Mouse (Mus musculus) stomach, embryonic 15.5 days (tissue): ENCODE measurements around the gene Grid2. TPM values are rescaled to one million over a fixed set of nuclear protein-coding genes. Genes with fewer than 3 reads are reported as not detected.

Experiments used
- ATAC-seq: fragments of 200-750 bp; cut with Nextera tagmentation; 2 replicates; pipeline ENCODE4 v1.8.0; 2017; ENCODE audit warnings: low read depth, moderate number of reproducible peaks, moderate TSS enrichment; ENCODE audit not compliant: insufficient read depth, low FRiP score
- H3K27ac ChIP-seq: fragments of 300-500 bp; sonication (generic); 2 replicates; pipeline ENCODE4 v1.5.1; 2015; ENCODE audit warnings: mild to moderate bottlenecking, inconsistent platforms
- H3K27me3 ChIP-seq: fragments of 300-500 bp; sonication (generic); replicated peaks from 2 replicates; pipeline ENCODE4 v1.6.1; 2015; ENCODE audit warnings: inconsistent platforms
- H3K36me3 ChIP-seq: fragments of 300-500 bp; sonication (generic); 2 replicates; pipeline ENCODE4 v1.6.1; 2015; ENCODE audit warnings: inconsistent platforms
- H3K4me1 ChIP-seq: fragments of 300-500 bp; sonication (generic); 2 replicates; pipeline ENCODE4 v1.6.1; 2015; ENCODE audit warnings: inconsistent platforms
- H3K4me2 ChIP-seq: fragments of 300-500 bp; sonication (generic); 2 replicates; pipeline ENCODE4 v1.6.1; 2015; ENCODE audit warnings: mild to moderate bottlenecking, inconsistent platforms
- H3K4me3 ChIP-seq: fragments of 300-500 bp; sonication (generic); replicated peaks from 2 replicates; pipeline ENCODE4 v1.5.1; 2015; ENCODE audit warnings: inconsistent platforms
- H3K9ac ChIP-seq: fragments of 300-500 bp; sonication (generic); 2 replicates; pipeline ENCODE4 v1.6.1; 2015; ENCODE audit warnings: inconsistent platforms
- H3K9me3 ChIP-seq: fragments of 300-500 bp; sonication (generic); 2 replicates; pipeline ENCODE4 v1.6.1; 2016; ENCODE audit warnings: inconsistent platforms
- WGBS: fragments of 180-500 bp; shearing (Covaris S2); methylation state at CpG from one replicate; pipeline ENCODE4 v1.1.7; 2015; 5-methylcytosine and 5-hydroxymethylcytosine counted together
- polyA plus RNA-seq: library from polyadenylated mRNA; unstranded; fragments of >200 nt; fragmentation: Nextera tagmentation; extraction: Ambion mirVana; gene quantifications from 2 replicates; pipeline ENCODE4 v1.2.1, GENCODE M21; 2015

Gene Grid2
- polyA plus RNA-seq, 1 experiment from 2014 or later = 0.89 TPM

DNA sequence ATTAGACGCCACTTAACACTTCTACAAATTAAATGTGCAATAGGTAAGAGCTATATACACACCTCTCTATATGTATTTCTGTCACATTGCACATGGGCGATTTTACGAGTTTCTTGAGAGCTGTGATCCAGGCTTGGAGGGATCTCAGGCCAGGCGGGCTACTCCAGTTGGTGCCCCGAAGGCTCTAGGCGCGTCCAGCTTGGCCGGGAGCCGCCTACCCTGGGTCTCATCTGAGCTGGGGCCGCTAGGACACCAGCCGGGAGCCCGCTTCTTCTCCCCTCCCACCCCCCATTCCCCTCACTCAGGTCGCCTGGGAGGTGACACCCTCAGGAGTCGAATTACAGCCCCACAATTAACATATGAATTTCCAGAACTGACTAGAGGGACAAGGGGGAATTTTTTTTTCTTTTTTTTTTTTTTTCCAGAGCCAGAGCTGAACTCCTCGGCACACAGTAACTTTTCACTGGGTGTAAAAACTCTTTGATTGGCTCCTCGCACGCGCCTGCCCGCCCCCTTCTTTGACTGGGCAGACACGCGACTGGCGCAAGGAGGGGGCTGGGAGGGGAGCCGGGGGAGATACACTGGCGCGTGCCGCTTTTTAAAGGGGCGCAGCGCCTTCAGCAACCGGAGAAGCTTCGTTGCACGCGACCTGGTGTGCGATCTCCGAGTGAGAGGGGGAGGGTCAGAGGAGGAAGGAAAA, 1473.0 kb downstream of the Grid2 start, which contains the start of gene Atoh1:
Gene Atoh1 (plus strand): TSS at position 627 of the 700 bp plus-strand sequence.
- Histone ChIP-seq H3K36me3 (no peaks in the 10 kb centered on the region), H3K27me3 (peaks cover 58% of the 10 kb centered on the region), H3K27ac (no peak within 1 kb of the TSS), H3K4me1 (peaks cover 20% of the 10 kb centered on the region), H3K4me3 (peak within 1 kb of the TSS; percentile 40), H3K9me3 (no peaks in the 10 kb centered on the region), H3K4me2 (peak within 1 kb of the TSS; percentile 72), H3K9ac (no peak within 1 kb of the TSS)
- whole genome bisulfite sequencing = under 1% methylated on average over 34 of the region's 34 CpGs
- ATAC-seq = peak; percentile 80

DNA sequence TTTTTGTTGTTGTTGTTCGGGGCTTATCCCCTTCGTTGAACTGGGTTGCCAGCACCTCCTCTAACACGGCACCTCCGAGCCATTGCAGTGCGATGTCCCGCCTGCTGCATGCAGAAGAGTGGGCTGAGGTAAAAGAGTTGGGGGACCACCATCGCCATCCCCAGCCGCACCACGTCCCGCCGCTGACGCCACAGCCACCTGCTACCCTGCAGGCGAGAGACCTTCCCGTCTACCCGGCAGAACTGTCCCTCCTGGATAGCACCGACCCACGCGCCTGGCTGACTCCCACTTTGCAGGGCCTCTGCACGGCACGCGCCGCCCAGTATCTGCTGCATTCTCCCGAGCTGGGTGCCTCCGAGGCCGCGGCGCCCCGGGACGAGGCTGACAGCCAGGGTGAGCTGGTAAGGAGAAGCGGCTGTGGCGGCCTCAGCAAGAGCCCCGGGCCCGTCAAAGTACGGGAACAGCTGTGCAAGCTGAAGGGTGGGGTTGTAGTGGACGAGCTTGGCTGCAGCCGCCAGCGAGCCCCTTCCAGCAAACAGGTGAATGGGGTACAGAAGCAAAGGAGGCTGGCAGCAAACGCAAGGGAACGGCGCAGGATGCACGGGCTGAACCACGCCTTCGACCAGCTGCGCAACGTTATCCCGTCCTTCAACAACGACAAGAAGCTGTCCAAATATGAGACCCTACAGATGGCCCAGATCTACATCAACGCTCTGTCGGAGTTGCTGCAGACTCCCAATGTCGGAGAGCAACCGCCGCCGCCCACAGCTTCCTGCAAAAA, 1473.7 kb downstream of the Grid2 start:
- H3K27me3 ChIP-seq = peaks cover 66% of the 10 kb centered on the region

DNA sequence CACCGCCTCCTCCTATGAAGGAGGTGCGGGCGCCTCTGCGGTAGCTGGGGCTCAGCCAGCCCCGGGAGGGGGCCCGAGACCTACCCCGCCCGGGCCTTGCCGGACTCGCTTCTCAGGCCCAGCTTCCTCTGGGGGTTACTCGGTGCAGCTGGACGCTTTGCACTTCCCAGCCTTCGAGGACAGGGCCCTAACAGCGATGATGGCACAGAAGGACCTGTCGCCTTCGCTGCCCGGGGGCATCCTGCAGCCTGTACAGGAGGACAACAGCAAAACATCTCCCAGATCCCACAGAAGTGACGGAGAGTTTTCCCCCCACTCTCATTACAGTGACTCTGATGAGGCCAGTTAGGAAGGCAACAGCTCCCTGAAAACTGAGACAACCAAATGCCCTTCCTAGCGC, 1474.4 kb downstream of the Grid2 start:
- no peak for ATAC-seq
- Histone ChIP-seq H3K9ac (no peak overlapping the region), H3K4me3 (peak overlapping the region; percentile 40), H3K4me1 (peaks cover 24% of the 10 kb centered on the region), H3K27ac (no peak overlapping the region), H3K4me2 (peak overlapping the region; percentile 72), H3K9me3 (no peaks in the 10 kb centered on the region), H3K36me3 (no peaks in the 10 kb centered on the region), H3K27me3 (peaks cover 72% of the 10 kb centered on the region)
- 1% methylated on average over 19 of the region's 19 CpGs for WGBS

More for the DNA sequence above, 1473.7 kb downstream of the Grid2 start:
- peaks cover 20% of the 10 kb centered on the region for H3K4me1 ChIP-seq
- WGBS = under 1% methylated on average over 53 of the region's 53 CpGs
- no peak overlapping the region for H3K27ac ChIP-seq
- H3K9me3 ChIP-seq = no peaks in the 10 kb centered on the region
- H3K4me3 ChIP-seq = peak overlapping the region; percentile 40
- H3K36me3 ChIP-seq = no peaks in the 10 kb centered on the region
- ATAC-seq = peak; percentile 59; the same call in 1 of the 2 replicates
- peak overlapping the region; percentile 72 for H3K4me2 ChIP-seq
- H3K9ac ChIP-seq = no peak overlapping the region

DNA sequence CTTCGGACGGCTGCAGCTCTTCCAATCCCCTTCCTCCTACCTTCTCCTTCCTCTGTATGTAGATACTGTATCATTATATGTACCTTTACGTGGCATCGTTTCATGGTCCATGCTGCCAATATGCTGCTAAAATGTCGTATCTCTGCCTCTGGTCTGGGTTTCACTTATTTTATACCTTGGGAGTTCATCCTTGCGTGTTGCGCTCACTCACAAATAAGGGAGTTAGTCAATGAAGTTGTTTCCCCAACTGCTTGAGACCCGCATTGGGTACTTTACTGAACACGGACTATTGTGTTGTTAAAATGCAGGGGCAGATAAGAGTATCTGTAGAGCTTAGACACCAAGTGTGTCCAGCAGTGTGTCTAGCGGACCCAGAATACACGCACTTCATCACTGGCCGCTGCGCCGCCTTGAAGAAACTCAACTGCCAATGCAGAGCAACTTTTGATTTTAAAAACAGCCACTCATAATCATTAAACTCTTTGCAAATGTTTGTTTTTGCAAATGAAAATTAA, 1474.9 kb downstream of the Grid2 start:
- H3K9ac ChIP-seq = no peak overlapping the region
- peaks cover 24% of the 10 kb centered on the region for H3K4me1 ChIP-seq
- peaks cover 77% of the 10 kb centered on the region for H3K27me3 ChIP-seq
- no peaks in the 10 kb centered on the region for H3K36me3 ChIP-seq
- no peak overlapping the region for H3K4me3 ChIP-seq
- WGBS = 8% methylated on average over 14 of the region's 14 CpGs
- peak overlapping the region; percentile 72; the same call in 1 of the 2 replicates for H3K4me2 ChIP-seq
- no peaks in the 10 kb centered on the region for H3K9me3 ChIP-seq
- no peak overlapping the region for H3K27ac ChIP-seq
- no peak for ATAC-seq

DNA sequence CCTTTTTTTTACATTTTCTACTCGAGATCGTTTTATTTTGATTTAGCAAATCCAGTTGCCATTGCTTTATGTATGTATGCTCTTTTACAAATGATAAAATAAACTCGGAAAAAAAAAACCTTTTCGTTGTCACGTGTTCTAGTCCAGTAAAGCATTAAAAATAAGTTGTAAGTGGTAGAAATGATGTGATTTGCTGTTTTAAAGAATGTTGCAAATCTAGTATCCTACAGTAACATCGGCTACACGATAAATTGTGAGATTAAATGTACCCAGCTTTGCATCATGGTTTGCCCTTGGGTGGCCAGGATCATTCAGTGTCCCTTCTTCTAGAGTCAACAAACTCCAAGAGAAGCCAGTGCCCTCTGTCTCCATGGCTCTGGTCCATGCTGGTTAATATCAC, 1475.5 kb downstream of the Grid2 start:
- no peak overlapping the region for H3K4me2 ChIP-seq
- peaks cover 24% of the 10 kb centered on the region for H3K4me1 ChIP-seq
- no peak overlapping the region for H3K27ac ChIP-seq
- no peak overlapping the region for H3K4me3 ChIP-seq
- no peak for ATAC-seq
- H3K9me3 ChIP-seq = no peaks in the 10 kb centered on the region
- H3K27me3 ChIP-seq = peaks cover 79% of the 10 kb centered on the region
- no peaks in the 10 kb centered on the region for H3K36me3 ChIP-seq
- no peak overlapping the region for H3K9ac ChIP-seq
- WGBS = 12% methylated on average over 7 of the region's 7 CpGs

DNA sequence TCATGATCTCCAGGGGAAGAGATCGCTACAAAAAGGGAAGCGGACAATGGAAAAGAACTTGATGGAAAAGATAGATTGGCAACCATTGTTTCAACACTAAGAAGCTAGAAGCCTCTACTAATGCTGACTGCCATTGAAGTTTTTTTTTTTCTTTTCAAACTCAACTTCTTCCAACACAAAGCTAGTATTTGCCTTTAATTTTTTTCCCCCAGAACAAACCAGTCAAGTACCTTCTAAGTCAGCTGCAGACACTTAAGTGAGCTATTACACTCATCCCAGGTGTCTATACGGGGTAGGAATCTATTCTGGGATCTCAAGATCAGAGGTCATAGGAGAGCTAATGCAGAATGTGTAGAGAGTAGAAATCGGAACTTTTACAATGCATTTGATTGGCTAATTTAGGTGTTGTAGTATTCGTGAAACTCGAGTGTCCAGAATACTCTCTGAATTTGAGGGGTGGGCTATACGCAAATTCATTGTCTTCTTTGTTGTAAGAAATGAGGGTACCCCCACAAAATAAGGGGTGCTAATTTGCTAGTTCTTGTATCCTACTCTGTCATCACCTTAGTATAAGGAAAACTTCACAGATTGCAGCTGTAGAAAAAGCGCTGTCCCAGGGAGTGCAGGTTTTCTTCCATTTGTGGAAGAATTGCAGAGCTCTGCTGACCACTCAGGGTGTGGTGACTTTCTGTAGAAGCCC, 1476.1 kb downstream of the Grid2 start:
- Histone ChIP-seq H3K4me2 (no peak overlapping the region), H3K27me3 (peaks cover 84% of the 10 kb centered on the region), H3K4me1 (peaks cover 24% of the 10 kb centered on the region), H3K4me3 (no peak overlapping the region), H3K9me3 (no peaks in the 10 kb centered on the region), H3K27ac (no peak overlapping the region), H3K36me3 (no peaks in the 10 kb centered on the region), H3K9ac (no peak overlapping the region)
- WGBS = 8% methylated on average over 8 of the region's 8 CpGs
- ATAC-seq = no peak

DNA sequence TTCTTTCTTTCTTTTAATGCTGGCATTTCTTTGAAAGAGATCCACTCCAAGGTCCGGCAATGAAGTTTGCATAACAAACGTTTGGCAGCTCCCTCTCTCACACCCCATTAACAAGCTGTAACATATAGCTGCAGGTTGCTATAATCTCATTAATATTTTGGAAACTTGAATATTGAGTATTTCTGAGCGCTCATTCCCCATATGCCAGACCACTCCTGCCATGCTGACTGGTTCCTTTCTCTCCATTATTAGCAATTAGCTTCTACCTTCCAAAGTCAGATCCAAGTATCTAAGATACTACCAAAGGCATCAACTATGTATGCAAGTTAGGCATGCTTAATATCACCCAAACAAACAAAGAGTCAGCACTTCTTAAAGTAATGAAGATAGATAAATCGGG, 1477.6 kb downstream of the Grid2 start:
- H3K27ac ChIP-seq = no peak overlapping the region
- no peak overlapping the region for H3K9ac ChIP-seq
- no peaks in the 10 kb centered on the region for H3K9me3 ChIP-seq
- no peak for ATAC-seq
- 3% methylated on average over 4 of the region's 4 CpGs for WGBS
- no peak overlapping the region for H3K4me2 ChIP-seq
- no peak overlapping the region for H3K4me3 ChIP-seq
- H3K36me3 ChIP-seq = no peaks in the 10 kb centered on the region
- peaks cover 18% of the 10 kb centered on the region for H3K4me1 ChIP-seq
- H3K27me3 ChIP-seq = peaks cover 73% of the 10 kb centered on the region

DNA sequence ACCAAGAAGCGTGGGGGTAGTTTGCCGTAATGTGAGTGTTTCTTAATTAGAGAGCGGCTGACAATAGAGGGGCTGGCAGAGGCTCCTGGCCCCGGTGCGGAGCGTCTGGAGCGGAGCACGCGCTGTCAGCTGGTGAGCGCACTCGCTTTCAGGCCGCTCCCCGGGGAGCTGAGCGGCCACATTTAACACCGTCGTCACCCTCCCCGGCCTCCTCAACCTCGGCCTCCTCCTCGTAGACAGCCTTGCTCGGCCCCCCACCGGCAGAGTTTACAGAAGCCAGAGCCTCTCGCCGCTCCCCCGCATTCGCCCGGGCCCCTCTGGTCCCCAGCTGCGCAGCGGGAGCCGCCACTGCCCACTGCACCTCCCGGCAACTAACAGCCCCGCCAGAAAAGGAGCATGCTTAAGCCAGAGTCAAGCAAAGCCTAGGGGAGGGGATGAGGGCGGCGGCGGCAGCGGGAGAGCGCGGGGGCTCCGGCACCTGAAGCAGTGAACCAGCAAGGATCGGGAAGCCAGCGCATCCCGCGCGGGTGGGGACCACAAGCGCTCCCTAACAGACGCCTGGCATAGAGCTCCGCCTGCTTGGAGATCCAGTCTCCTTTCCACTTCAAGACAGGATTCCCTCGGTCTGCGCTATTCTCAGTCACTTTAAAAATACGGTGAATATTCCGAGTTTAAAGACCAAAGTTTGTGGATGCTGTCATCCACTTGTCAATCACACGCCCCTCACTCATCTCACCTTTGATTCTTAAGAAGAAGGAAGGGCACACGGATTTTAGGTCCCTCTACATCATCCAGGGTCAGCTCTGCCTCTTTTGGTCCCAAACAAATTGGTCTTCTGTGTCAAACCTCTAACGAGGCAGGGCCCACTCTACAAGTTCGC, 1479.0 kb downstream of the Grid2 start:
- H3K27me3 ChIP-seq = peaks cover 59% of the 10 kb centered on the region
- 2% methylated on average over 54 of the region's 54 CpGs for WGBS

DNA sequence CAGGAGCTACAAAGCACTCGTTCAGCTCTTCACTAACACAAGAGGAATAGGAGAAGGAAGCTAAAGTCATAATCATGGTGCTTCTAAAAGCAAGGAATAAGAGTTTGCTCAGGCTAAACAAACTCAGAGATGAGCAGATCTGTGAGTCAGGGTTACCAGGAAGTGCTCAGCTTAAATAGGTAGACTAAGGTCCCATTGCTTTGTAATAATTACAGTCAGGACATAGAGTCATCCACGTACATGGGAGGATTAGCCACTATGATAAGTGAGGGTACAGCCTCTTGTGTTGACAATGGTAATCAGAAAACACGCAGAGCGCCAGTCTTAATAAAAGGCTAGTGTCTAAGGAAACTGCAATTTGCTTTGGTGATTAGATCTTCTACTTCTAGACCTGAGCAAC, 1480.6 kb downstream of the Grid2 start:
- H3K36me3 ChIP-seq = no peaks in the 10 kb centered on the region
- WGBS = 63% methylated on average over 4 of the region's 4 CpGs
- no peaks in the 10 kb centered on the region for H3K9me3 ChIP-seq
- no peak overlapping the region for H3K4me2 ChIP-seq
- H3K27ac ChIP-seq = no peak overlapping the region
- no peak overlapping the region for H3K9ac ChIP-seq
- peaks cover 4% of the 10 kb centered on the region; the same call in 1 of the 2 replicates for H3K4me1 ChIP-seq
- 0 out of 2 replicates have a peak, but pooled peaks have one; percentile 43 for ATAC-seq
- H3K4me3 ChIP-seq = no peak overlapping the region
- peaks cover 48% of the 10 kb centered on the region for H3K27me3 ChIP-seq

More for the DNA sequence above, 1479.0 kb downstream of the Grid2 start:
- no peak for ATAC-seq
- Histone ChIP-seq H3K4me2 (peak overlapping the region; percentile 77), H3K27ac (no peak overlapping the region), H3K36me3 (no peaks in the 10 kb centered on the region), H3K4me1 (peaks cover 9% of the 10 kb centered on the region), H3K4me3 (peak overlapping the region; percentile 40), H3K9me3 (no peaks in the 10 kb centered on the region), H3K9ac (no peak overlapping the region)

DNA sequence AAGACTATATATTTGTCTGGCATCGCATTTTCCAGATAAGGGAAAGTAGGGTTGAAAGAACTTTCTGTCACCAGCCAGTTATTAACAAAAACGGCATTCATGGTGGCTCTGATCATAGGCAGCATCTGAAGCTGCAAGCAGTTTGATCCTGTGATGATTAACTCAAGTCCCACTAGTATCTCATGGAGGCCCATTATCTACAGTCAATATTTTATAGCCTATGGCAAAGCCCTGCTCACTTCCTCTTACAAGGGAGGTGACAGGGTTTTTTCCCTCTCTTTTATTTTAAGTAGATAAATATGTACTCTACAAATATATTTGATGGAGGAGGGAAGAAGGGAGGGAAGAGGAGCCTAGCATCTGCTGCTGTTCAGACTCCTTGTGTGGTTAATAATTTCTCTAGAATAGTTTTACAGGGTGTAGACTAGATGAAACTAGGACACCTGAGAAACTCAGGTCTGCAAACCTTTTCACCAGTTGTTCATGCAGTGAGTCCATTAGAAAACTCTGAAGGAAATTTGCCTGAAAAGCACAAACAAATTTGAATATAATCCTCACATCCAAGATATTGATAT, 1487.3 kb downstream of the Grid2 start:
- H3K36me3 ChIP-seq = no peaks in the 10 kb centered on the region
- H3K4me2 ChIP-seq = no peak overlapping the region
- 49% methylated on average over 2 of the region's 2 CpGs for WGBS
- H3K9ac ChIP-seq = no peak overlapping the region
- no peaks in the 10 kb centered on the region for H3K27me3 ChIP-seq
- H3K4me3 ChIP-seq = no peak overlapping the region
- no peak overlapping the region for H3K27ac ChIP-seq
- no peaks in the 10 kb centered on the region for H3K9me3 ChIP-seq
- ATAC-seq = no peak
- H3K4me1 ChIP-seq = no peaks in the 10 kb centered on the region
